Mouse (Mus musculus) cerebellum, adult 2 months (tissue): ENCODE measurements around the gene Trp53bp2.

Experiments used
- CTCF ChIP-seq: fragments of 200-500 bp; IDR thresholded peaks from 2 replicates; pipeline ENCODE4 v1.5.1; 2011; ENCODE audit warnings: low read depth, mild to moderate bottlenecking, control low read depth, low read length, moderate library complexity, borderline replicate concordance; ENCODE audit not compliant: insufficient read depth
- POLR2A ChIP-seq: fragments of 200-500 bp; IDR thresholded peaks from 2 replicates; pipeline ENCODE4 v1.6.1; 2011; ENCODE audit warnings: low read length, control low read depth, borderline replicate concordance; ENCODE audit not compliant: insufficient read depth

- TF ChIP-seq CTCF (no peak), POLR2A (no peak)
These were observed 85.5 kb downstream of the Trp53bp2 start for GRCm38 (mm10) chr1:182494285-182495145.
